ENCODE assay signal across 26 mouse cellular contexts in the genomic region with DNA sequence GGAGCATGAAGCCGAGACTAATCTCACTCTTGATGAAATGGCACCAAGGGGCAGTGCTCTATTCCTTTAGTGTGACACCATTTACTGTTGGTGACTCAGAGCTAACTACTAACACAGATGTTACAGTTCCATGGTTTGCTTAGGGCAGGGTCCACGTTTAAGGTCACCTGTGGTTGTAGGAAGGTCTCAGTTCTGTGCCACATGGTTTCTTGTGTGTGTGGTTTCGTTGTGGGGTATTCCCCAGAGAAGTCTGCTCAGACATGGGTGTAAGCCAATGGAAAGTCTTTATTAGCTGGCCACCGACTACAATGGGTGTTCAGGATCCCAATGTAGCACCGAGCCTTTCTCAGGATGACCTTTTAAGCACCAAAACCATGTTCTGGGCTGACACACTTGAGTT. TPM values are rescaled to one million over a fixed set of nuclear protein-coding genes. Genes with fewer than 3 reads are reported as not detected.
A peak's percentile ranks its signal among the peaks of the same experiment; 100 is the strongest.
DNase-seq lines count a peak whose midpoint lies in the region; ATAC-seq and TF ChIP-seq lines count a peak whose summit lies in the region.
"Had no signal": no experiment of that assay in that cellular context is flagged by ENCODE, and none has a peak within 500 bp of the region (broad histone marks: within the 10 kb centered on the region; RNA-seq: fewer than 3 reads in every experiment).

No protein-coding gene starts in this region.

- H3K27me3 ChIP-seq in intestine, postnatal 0 days (replicated peaks; ENCODE audit: control insufficient read depth, insufficient read depth, low read length) = no peaks in the 10 kb centered on the region; the same call in 1 of the 2 replicates
- H3K27me3 ChIP-seq in intestine, embryonic 16.5 days (replicated peaks; ENCODE audit: control insufficient read depth, insufficient read depth, low read length) = no peaks in the 10 kb centered on the region
- no peaks in the 10 kb centered on the region for H3K27me3 ChIP-seq in liver, postnatal 0 days (ENCODE audit: insufficient read depth, low read length)
- H3K27me3 ChIP-seq: embryonic facial prominence, embryonic 13.5 days; embryonic facial prominence, embryonic 15.5 days; Patski had no signal

- no peak for TF ChIP-seq EP300 in liver, postnatal 0 days (IDR thresholded peaks at IDR 0.05; ENCODE audit: low read depth)

- no peaks in the 10 kb centered on the region for H3K9me3 ChIP-seq in intestine, postnatal 0 days (ENCODE audit: control insufficient read depth)
- H3K9me3 ChIP-seq in intestine, embryonic 16.5 days (ENCODE audit: control insufficient read depth, low read length) = no peaks in the 10 kb centered on the region
- no peaks in the 10 kb centered on the region for H3K9me3 ChIP-seq in liver, postnatal 0 days (ENCODE audit: low read length)
- H3K9me3 ChIP-seq: embryonic facial prominence, embryonic 13.5 days; embryonic facial prominence, embryonic 15.5 days; forebrain, embryonic 10.5 days; forebrain, embryonic 12.5 days; G1E had no signal

- no peak overlapping the region for H3K27ac ChIP-seq in intestine, postnatal 0 days (ENCODE audit: low read depth, low read length)
- no peak overlapping the region for H3K27ac ChIP-seq in intestine, embryonic 16.5 days (ENCODE audit: low read length)
- no peak overlapping the region for H3K27ac ChIP-seq in liver, postnatal 0 days (ENCODE audit: low read depth)
- H3K27ac ChIP-seq: embryonic facial prominence, embryonic 13.5 days; embryonic facial prominence, embryonic 15.5 days; forebrain, embryonic 10.5 days; forebrain, embryonic 12.5 days had no signal

- H3K36me3 ChIP-seq in intestine, postnatal 0 days (ENCODE audit: control insufficient read depth, insufficient read depth) = no peaks in the 10 kb centered on the region
- H3K36me3 ChIP-seq in intestine, embryonic 16.5 days (ENCODE audit: control insufficient read depth, insufficient read depth, low read length) = no peaks in the 10 kb centered on the region
- no peaks in the 10 kb centered on the region for H3K36me3 ChIP-seq in liver, postnatal 0 days (replicated peaks; ENCODE audit: insufficient read depth, low read length)
- H3K36me3 ChIP-seq: G1E had no signal

- no peak for TF ChIP-seq CTCF in intestine, postnatal 0 days (IDR thresholded peaks at IDR 0.05; ENCODE audit: low read depth)
- TF ChIP-seq CTCF in liver, postnatal 0 days (IDR thresholded peaks at IDR 0.05; ENCODE audit: low read depth) = no peak

- peak; percentile 57 for DNase-seq in kidney, adult 9 months
- DNase-seq in kidney, adult 8-10 months = no peak
- DNase-seq in natural killer cell, adult 2 months (ENCODE audit: low spot score in 2 of 2) = peak; percentile 16 to 31
- no peak for DNase-seq in liver, postnatal 0 days
- DNase-seq: adrenal gland, adult 2 months; adrenal gland, postnatal 10 days; adrenal gland, postnatal 25 days; cerebellum, adult 11 months; cerebellum, adult 18-20 months; cerebellum, adult 8-10 months; cerebellum, adult 9-11 months; cerebellum, postnatal 14 days; cerebellum, postnatal 36 days; embryo, embryonic 11 days had no signal

- no peaks in the 10 kb centered on the region for H3K4me1 ChIP-seq in intestine, postnatal 0 days (replicated peaks; ENCODE audit: control insufficient read depth, insufficient read depth, low read length)
- H3K4me1 ChIP-seq in intestine, embryonic 16.5 days (ENCODE audit: control insufficient read depth, insufficient read depth, low read length) = peaks cover 4% of the 10 kb centered on the region
- H3K4me1 ChIP-seq in liver, postnatal 0 days (ENCODE audit: insufficient read depth) = peaks cover 9% of the 10 kb centered on the region

- H3K9ac ChIP-seq in intestine, postnatal 0 days (ENCODE audit: low read depth, low read length) = no peak overlapping the region
- no peak overlapping the region for H3K9ac ChIP-seq in intestine, embryonic 16.5 days (ENCODE audit: low read depth, low read length)
- H3K9ac ChIP-seq in liver, postnatal 0 days (replicated peaks) = no peak overlapping the region
- H3K9ac ChIP-seq: embryonic facial prominence, embryonic 13.5 days; embryonic facial prominence, embryonic 15.5 days; forebrain, embryonic 12.5 days had no signal

- peak; percentile 63; the same call in 1 of the 2 replicates for ATAC-seq in intestine, postnatal 0 days
- ATAC-seq in intestine, embryonic 16.5 days = no peak
- ATAC-seq in liver, postnatal 0 days = no peak
- ATAC-seq: activated CD4-positive, CD25-positive, alpha-beta regulatory T cell, adult 4 months; forebrain, embryonic 14.5 days; forebrain, embryonic 16.5 days; Patski had no signal

- H3K4me2 ChIP-seq in intestine, postnatal 0 days (replicated peaks; ENCODE audit: low read depth) = no peak overlapping the region
- H3K4me2 ChIP-seq in intestine, embryonic 16.5 days (ENCODE audit: low read depth, low read length) = no peak overlapping the region
- no peak overlapping the region for H3K4me2 ChIP-seq in liver, postnatal 0 days (ENCODE audit: low read depth, low read length)
- H3K4me2 ChIP-seq: embryonic facial prominence, embryonic 13.5 days; embryonic facial prominence, embryonic 15.5 days; forebrain, embryonic 12.5 days had no signal

- WGBS in intestine, postnatal 0 days = 69% methylated on average over 5 of the region's 5 CpGs
- WGBS in intestine, embryonic 16.5 days = 83% methylated on average over 5 of the region's 5 CpGs
- WGBS in liver, postnatal 0 days (ENCODE audit: insufficient replicate concordance) = 64% methylated on average over 5 of the region's 5 CpGs

- H3K4me3 ChIP-seq in intestine, postnatal 0 days (ENCODE audit: low read depth, low read length) = no peak overlapping the region
- no peak overlapping the region for H3K4me3 ChIP-seq in intestine, embryonic 16.5 days (ENCODE audit: low read length)
- H3K4me3 ChIP-seq in liver, postnatal 0 days (ENCODE audit: low read depth, low read length) = no peak overlapping the region
- H3K4me3 ChIP-seq: embryonic facial prominence, embryonic 13.5 days; embryonic facial prominence, embryonic 15.5 days; erythroblast, embryonic 14.5 days; forebrain, embryonic 10.5 days; forebrain, embryonic 12.5 days had no signal

RNA-seq across cellular contexts. Expression of a gene that starts 9.7 kb away (rescaled TPM):
- polyA plus RNA-seq in intestine, postnatal 0 days (2015; fragmentation: Nextera tagmentation; extraction: Ambion mirVana) = 165 and 173 TPM in 2 replicates
- 357 and 388 TPM in 2 replicates for polyA plus RNA-seq in intestine, embryonic 16.5 days (2015; fragmentation: Nextera tagmentation; extraction: Ambion mirVana)
- 258 and 261 TPM in 2 replicates for polyA plus RNA-seq in liver, postnatal 0 days (2015; fragmentation: Nextera tagmentation; extraction: Ambion mirVana)

RNA-seq across cellular contexts. Expression of a gene that starts 18.0 kb away (rescaled TPM):
- polyA plus RNA-seq in intestine, postnatal 0 days (2015; fragmentation: Nextera tagmentation; extraction: Ambion mirVana) = 0.33 and 0.46 TPM in 2 replicates
- polyA plus RNA-seq in intestine, embryonic 16.5 days (2015; fragmentation: Nextera tagmentation; extraction: Ambion mirVana) = 1.8 and 2.0 TPM in 2 replicates
- 0.56 and 0.71 TPM in 2 replicates for polyA plus RNA-seq in liver, postnatal 0 days (2015; fragmentation: Nextera tagmentation; extraction: Ambion mirVana)

RNA-seq across cellular contexts. Expression of a gene that starts 32.1 kb away (rescaled TPM):
- 59.5 and 67.4 TPM in 2 replicates for polyA plus RNA-seq in intestine, postnatal 0 days (2015; fragmentation: Nextera tagmentation; extraction: Ambion mirVana)
- polyA plus RNA-seq in intestine, embryonic 16.5 days (2015; fragmentation: Nextera tagmentation; extraction: Ambion mirVana) = 166 and 186 TPM in 2 replicates
- polyA plus RNA-seq in liver, postnatal 0 days (2015; fragmentation: Nextera tagmentation; extraction: Ambion mirVana) = 61.2 and 68.4 TPM in 2 replicates

Comparison
In these comparisons a context has a peak if more than half of its experiments do, and no peak if none do; other contexts are left out.
1. DNase-seq: peak in kidney, adult 9 months (single experiment) and natural killer cell, adult 2 months (2 of 2); none in kidney, adult 8-10 months (0 of 2) and liver, postnatal 0 days (single experiment).